Mouse (Mus musculus) ES-Bruce4 (cell line): ENCODE data around the gene Zbtb20. TPM values are rescaled to one million over a fixed set of nuclear protein-coding genes. Genes with fewer than 3 reads are reported as not detected.

Experiments
- H3K27ac ChIP-seq: 2 replicates; pipeline ENCODE4 v1.5.1; 2012; ENCODE audit warnings: low read length, inconsistent platforms; ENCODE audit not compliant: insufficient read depth
- H3K27me3 ChIP-seq: 2 replicates; pipeline ENCODE4 v1.6.1; 2012; ENCODE audit warnings: mild to moderate bottlenecking, low read length, inconsistent platforms; ENCODE audit not compliant: control insufficient read depth, poor library complexity, insufficient read depth, severe bottlenecking
- H3K36me3 ChIP-seq: 2 replicates; pipeline ENCODE4 v1.6.1; 2012; ENCODE audit warnings: inconsistent platforms, mild to moderate bottlenecking, low read length, moderate library complexity; ENCODE audit not compliant: control insufficient read depth, poor library complexity, insufficient read depth, severe bottlenecking
- H3K4me1 ChIP-seq: one replicate; pipeline ENCODE4 v1.8.1; 2011; ENCODE audit warnings: low read length; ENCODE audit not compliant: control insufficient read depth, insufficient read depth
- H3K4me3 ChIP-seq: 2 replicates; pipeline ENCODE4 v1.5.1; 2011; ENCODE audit warnings: low read depth, mild to moderate bottlenecking, low read length
- H3K9ac ChIP-seq: 2 replicates; pipeline ENCODE4 v1.6.1; 2012; ENCODE audit warnings: low read depth, mild to moderate bottlenecking, inconsistent platforms; ENCODE audit not compliant: poor library complexity, severe bottlenecking
- H3K9me3 ChIP-seq: replicated peaks from 2 replicates; pipeline ENCODE4 v1.6.1; 2012; ENCODE audit warnings: mild to moderate bottlenecking, low read length, inconsistent platforms; ENCODE audit not compliant: control insufficient read depth, poor library complexity, insufficient read depth, severe bottlenecking
- CTCF ChIP-seq: IDR thresholded peaks from one replicate; pipeline ENCODE4 v1.8.1; 2011; ENCODE audit warnings: low read depth, low read length
- EP300 ChIP-seq: IDR thresholded peaks from 2 replicates; pipeline ENCODE4 v1.6.1; 2011; ENCODE audit warnings: low read depth, low read length; ENCODE audit not compliant: insufficient read depth
- POLR2A ChIP-seq: IDR thresholded peaks from one replicate; pipeline ENCODE4 v1.8.1; 2011; ENCODE audit warnings: low read length; ENCODE audit not compliant: insufficient read depth
- polyA plus RNA-seq: library from polyadenylated mRNA; stranded (reverse); fragments of >200 nt; gene quantifications from 2 replicates; pipeline ENCODE4 v1.2.4, GENCODE M21; 2011; ENCODE audit warnings: low read depth; ENCODE audit not compliant: missing spikeins, insufficient read depth, insufficient read length

The Zbtb20 gene
- polyA plus RNA-seq, 1 experiment: 9.9 TPM

DNA sequence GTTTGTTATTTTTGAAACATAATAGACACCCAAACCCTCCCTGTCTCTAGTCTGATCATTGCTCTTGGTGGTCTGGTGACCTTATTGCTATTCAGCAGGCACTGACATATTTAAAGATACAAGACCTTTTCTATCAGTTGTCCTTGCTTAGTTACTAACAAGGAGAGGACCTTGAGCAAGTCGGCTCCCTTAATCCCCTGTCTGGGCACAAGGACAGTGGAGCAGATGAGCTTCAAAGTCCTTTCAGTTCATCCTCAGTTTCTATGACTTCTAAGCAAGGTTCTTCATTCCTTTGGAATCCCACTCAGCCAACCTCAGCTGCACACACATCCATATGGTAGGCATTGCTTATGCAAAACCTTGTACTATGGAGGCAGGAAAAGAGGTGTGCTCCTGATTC is 690.8 kb downstream of the Zbtb20 start:
- Histone ChIP-seq H3K27me3 (no peaks in the 10 kb centered on the region), H3K36me3 (no peaks in the 10 kb centered on the region), H3K27ac (no peak overlapping the region), H3K9ac (no peak overlapping the region), H3K4me1 (no peaks in the 10 kb centered on the region), H3K9me3 (no peaks in the 10 kb centered on the region), H3K4me3 (no peak overlapping the region)
- TF ChIP-seq CTCF: no peak
- TF ChIP-seq EP300: no peak
- no peak for TF ChIP-seq POLR2A

DNA sequence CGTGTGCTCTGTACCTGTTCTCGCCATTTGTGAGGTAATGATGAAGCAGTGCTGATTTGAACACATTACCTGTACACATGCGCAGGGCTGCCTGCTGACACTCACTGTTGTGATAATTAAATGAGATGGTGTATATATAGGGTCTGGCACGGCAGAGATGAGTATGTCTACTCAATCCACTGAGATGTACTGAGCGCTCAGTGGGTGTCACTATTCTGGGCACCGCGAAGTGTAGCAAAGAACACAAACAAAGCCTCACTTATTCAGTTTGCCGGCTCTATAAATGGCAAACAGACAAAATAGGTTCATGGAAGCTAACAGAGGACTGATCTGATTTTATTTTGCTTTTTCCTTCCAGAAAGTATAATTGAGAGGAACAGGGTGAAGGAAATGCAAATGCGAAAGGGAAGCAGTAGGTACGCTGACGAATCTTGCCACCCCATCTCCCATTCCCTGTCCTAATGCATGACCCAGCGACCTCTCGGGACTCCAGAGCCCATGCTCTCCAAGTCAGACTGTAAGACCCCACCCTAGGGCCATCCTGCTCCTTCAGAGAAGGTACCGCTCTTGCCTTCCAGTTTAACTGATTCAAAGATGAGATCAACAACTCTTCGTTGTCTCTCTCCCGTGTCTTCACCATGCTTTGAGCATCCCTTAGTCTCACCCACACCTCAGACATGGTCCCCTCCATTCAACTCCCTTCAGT is 695.8 kb downstream of the Zbtb20 start:
- TF ChIP-seq POLR2A (no peak), EP300 (no peak), CTCF (no peak)
- Histone ChIP-seq H3K9ac (no peak overlapping the region), H3K36me3 (no peaks in the 10 kb centered on the region), H3K27me3 (no peaks in the 10 kb centered on the region), H3K27ac (no peak overlapping the region), H3K4me3 (no peak overlapping the region), H3K9me3 (no peaks in the 10 kb centered on the region), H3K4me1 (peaks cover 8% of the 10 kb centered on the region)

DNA sequence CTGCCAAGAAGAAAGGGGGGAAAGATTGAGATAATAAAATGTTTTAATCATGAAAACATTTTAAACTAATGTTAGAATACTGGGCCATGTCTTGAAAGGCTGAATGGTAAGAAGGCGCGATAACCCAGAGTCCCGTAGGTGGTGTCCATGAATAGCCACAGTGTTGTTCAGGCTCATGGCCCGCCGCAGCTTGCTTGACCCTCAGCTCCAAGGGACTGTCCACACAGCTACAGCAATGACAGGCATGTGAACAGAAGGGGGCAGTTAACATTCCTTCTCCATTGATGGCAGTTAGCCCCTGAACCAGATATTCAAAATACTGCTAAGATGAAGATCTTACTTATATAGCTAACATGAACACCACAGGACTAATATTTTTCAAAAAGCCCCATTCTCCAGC is 696.5 kb downstream of the Zbtb20 start:
- Histone ChIP-seq H3K27ac (no peak overlapping the region), H3K4me3 (no peak overlapping the region), H3K9me3 (no peaks in the 10 kb centered on the region), H3K9ac (no peak overlapping the region), H3K27me3 (no peaks in the 10 kb centered on the region), H3K4me1 (peaks cover 8% of the 10 kb centered on the region), H3K36me3 (no peaks in the 10 kb centered on the region)
- TF ChIP-seq CTCF (no peak), EP300 (no peak), POLR2A (no peak)

DNA sequence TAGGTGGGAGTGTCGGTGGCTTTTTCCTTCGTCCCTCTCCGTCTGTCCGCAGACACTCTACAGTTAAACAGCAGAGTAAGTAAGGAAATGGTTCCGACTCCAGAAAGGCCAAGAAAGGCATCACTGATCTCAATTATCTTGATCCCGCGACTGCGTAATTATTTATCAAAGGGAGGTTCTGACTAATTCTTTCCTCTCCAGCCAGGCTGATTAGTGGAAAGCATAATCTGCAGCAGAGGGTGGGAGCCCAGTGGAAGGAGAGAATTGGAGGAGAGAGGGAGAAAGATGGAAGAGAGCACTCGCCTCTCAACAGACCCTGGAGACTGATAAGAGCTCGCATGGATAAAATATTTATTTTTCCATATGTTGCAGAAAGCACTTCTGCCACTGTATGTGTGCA is 697.1 kb downstream of the Zbtb20 start:
- no peak overlapping the region; the same call in 1 of the 2 replicates for H3K9ac ChIP-seq
- peaks cover 8% of the 10 kb centered on the region for H3K4me1 ChIP-seq
- no peaks in the 10 kb centered on the region for H3K27me3 ChIP-seq
- H3K27ac ChIP-seq: 0 out of 2 replicates have a peak overlapping the region, but pooled peaks have one; percentile 36
- H3K9me3 ChIP-seq: no peaks in the 10 kb centered on the region
- H3K36me3 ChIP-seq: no peaks in the 10 kb centered on the region
- no peak overlapping the region for H3K4me3 ChIP-seq
- TF ChIP-seq CTCF (no peak), EP300 (no peak), POLR2A (no peak)

DNA sequence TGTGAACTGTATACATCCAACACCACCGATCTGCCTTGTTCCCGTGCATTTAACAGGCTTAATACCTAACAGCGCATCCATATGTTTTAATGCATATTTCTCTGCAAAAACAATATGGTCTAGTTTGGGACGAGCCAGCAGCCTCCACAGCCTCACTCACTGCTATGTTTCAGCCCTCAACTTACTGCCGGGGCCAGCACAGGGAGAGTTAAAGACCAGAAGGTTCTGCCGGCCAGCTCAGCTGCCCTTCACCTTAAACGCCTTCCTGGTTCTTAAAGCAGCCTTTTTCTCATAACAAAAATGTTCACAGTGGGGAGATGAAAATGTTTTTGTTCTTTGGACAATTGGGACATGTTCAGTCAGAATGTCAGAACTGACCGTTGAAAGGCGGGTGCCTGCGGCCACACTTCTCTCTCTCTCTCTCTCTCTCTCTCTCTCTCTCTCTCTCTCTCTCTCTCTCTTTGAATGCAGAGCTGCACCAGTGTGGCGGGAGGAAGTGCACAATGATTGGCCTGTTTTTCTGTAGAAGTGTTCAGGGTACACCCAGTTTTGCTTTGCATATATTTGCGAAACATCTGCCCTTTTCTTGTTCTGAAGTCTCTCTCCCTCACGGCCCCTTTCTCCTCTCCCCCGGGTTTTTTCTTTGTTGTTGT is 697.6 kb downstream of the Zbtb20 start:
- Histone ChIP-seq H3K9me3 (no peaks in the 10 kb centered on the region), H3K27me3 (no peaks in the 10 kb centered on the region), H3K27ac (peak overlapping the region; percentile 36), H3K36me3 (no peaks in the 10 kb centered on the region), H3K4me3 (no peak overlapping the region), H3K9ac (no peak overlapping the region; the same call in 1 of the 2 replicates), H3K4me1 (peaks cover 8% of the 10 kb centered on the region)
- TF ChIP-seq CTCF (no peak), EP300 (0 out of 2 replicates have a peak, but pooled peaks have one; percentile 54)

DNA sequence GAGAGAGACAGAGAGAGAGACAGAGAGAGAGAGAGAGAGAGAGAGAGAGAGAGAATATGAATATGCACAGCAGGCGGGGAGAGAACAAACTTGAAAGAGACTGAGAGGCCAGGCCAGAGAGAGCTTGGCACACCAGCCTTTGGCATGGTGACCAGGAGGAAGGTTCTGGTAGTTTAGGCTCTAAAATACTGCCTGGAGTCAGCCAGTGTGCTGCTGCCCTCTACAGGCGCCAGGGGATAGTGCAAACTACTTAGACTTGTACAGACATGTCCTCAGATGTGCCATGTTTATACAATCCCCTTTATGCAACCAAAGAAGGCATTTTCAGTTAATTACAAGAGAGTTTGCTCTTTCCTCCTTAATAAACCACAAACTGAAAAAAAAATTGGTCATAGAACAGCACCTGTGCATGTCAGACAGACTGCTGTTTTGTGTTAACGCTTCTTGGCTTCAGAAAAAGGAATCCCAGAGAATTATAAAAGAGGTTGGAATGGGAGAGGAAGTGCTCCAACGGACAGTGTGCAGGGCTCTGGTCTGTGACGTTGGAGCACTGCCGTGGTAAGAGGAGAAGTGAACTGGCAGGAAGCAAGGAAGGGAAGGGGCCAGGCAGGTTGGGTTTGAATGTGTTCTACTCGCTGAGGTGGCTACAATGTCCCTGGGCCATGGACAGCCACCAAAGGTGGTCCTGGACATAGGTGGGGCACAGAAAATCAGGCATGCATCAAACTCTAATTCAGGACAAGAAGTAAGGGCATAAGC is 698.5 kb downstream of the Zbtb20 start:
- Histone ChIP-seq H3K4me1 (peaks cover 8% of the 10 kb centered on the region), H3K9me3 (no peaks in the 10 kb centered on the region), H3K27me3 (no peaks in the 10 kb centered on the region), H3K4me3 (no peak overlapping the region), H3K36me3 (no peaks in the 10 kb centered on the region), H3K9ac (0 out of 2 replicates have a peak overlapping the region, but pooled peaks have one; percentile 1), H3K27ac (peak overlapping the region; percentile 54)
- TF ChIP-seq EP300: peak; percentile 82
- TF ChIP-seq POLR2A: no peak
- peak; percentile 78 for TF ChIP-seq CTCF
